Mouse (Mus musculus) neural tube, embryonic 11.5 days (tissue): ENCODE data around the gene Ifitm1. TPM values are rescaled to one million over a fixed set of nuclear protein-coding genes. Genes with fewer than 3 reads are reported as not detected.

Source experiments
- ATAC-seq: fragments of 200-750 bp; cut with Nextera tagmentation; 2 replicates; pipeline ENCODE4 v1.8.0; 2017; ENCODE audit warnings: moderate number of reproducible peaks, mild to moderate bottlenecking, moderate TSS enrichment, moderate library complexity; ENCODE audit not compliant: insufficient read depth, low FRiP score, low TSS enrichment
- DNase-seq: peaks from one replicate; pipeline ENCODE4 v3.0.0-alpha.2; 2015; ENCODE audit warnings: low spot score
- H3K27ac ChIP-seq: fragments of 300-500 bp; sonication (generic); 2 replicates; pipeline ENCODE4 v1.5.1; 2014; ENCODE audit warnings: low read depth, mild to moderate bottlenecking, low read length
- H3K27me3 ChIP-seq: fragments of 300-500 bp; sonication (generic); 2 replicates; pipeline ENCODE4 v1.6.1; 2014; ENCODE audit warnings: mild to moderate bottlenecking, low read length, mixed read lengths; ENCODE audit not compliant: control insufficient read depth, insufficient read depth
- H3K36me3 ChIP-seq: fragments of 300-500 bp; sonication (generic); 2 replicates; pipeline ENCODE4 v1.6.1; 2014; ENCODE audit warnings: mild to moderate bottlenecking, low read length, moderate library complexity, mixed read lengths; ENCODE audit not compliant: control insufficient read depth, insufficient read depth
- H3K4me1 ChIP-seq: fragments of 300-500 bp; sonication (generic); 2 replicates; pipeline ENCODE4 v1.6.1; 2014; ENCODE audit warnings: low read length, mixed read lengths; ENCODE audit not compliant: control insufficient read depth, insufficient read depth
- H3K4me2 ChIP-seq: fragments of 300-500 bp; sonication (generic); 2 replicates; pipeline ENCODE4 v1.6.1; 2014; ENCODE audit warnings: low read depth, mild to moderate bottlenecking, moderate library complexity
- H3K4me3 ChIP-seq: fragments of 300-500 bp; sonication (generic); 2 replicates; pipeline ENCODE4 v1.5.1; 2014; ENCODE audit warnings: low read depth, low read length
- H3K9ac ChIP-seq: fragments of 300-500 bp; sonication (generic); 2 replicates; pipeline ENCODE4 v1.6.1; 2014; ENCODE audit warnings: mild to moderate bottlenecking, low read length
- H3K9me3 ChIP-seq: fragments of 300-500 bp; sonication (generic); 2 replicates; pipeline ENCODE4 v1.6.1; 2016; ENCODE audit warnings: low read length; ENCODE audit not compliant: control insufficient read depth
- WGBS: fragments of 180-500 bp; shearing (Covaris S2); extraction: QIAGEN DNeasy Blood & Tissue Kit; methylation state at CpG from one replicate; pipeline ENCODE4 v1.1.7; 2014; 5-methylcytosine and 5-hydroxymethylcytosine counted together
- polyA plus RNA-seq: library from polyadenylated mRNA; unstranded; fragments of >200 nt; fragmentation: Nextera tagmentation; extraction: Ambion mirVana; gene quantifications from 2 replicates; pipeline ENCODE4 v1.2.1, GENCODE M21; 2014

The Ifitm1 gene
- polyA plus RNA-seq, 1 experiment from 2014 or later, result 8.3 TPM

DNA sequence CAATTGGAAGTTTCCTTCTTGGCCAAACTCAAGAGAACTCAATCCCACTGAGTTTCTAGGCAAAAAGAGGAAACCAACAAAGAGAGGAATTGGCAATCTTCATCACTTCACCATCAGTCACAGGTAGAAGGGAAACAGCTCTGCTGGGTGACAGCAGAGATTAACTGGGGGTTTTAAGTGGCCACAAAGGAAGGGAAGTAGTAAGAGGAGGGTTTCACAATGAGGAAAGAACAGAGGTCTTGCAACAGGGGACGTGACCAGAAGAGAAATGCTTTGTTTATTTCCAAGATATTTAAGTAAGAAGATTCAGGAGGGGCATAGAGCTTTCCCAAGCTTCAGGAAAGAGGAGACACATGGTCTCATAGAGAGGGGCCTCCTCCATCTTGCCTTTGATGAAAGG is 30.8 kb downstream of the Ifitm1 start:
- no peaks in the 10 kb centered on the region for H3K9me3 ChIP-seq
- ATAC-seq, result no peak
- 63% methylated on average over 1 of the region's 1 CpGs for WGBS

GRCm38 (mm10) chr7:140998853-140999700 is 32.1 kb downstream of the Ifitm1 start:
- Histone ChIP-seq H3K9me3 (no peaks in the 10 kb centered on the region), H3K27me3 (no peaks in the 10 kb centered on the region), H3K4me1 (no peaks in the 10 kb centered on the region), H3K27ac (no peak overlapping the region), H3K9ac (no peak overlapping the region), H3K36me3 (no peaks in the 10 kb centered on the region), H3K4me2 (no peak overlapping the region), H3K4me3 (no peak overlapping the region)
- ATAC-seq (no peak), DNase-seq (no peak)
- 93% methylated on average over 11 of the region's 11 CpGs for WGBS

More for the DNA sequence above, 30.8 kb downstream of the Ifitm1 start:
- no peak overlapping the region for H3K4me3 ChIP-seq
- H3K9ac ChIP-seq, result no peak overlapping the region
- no peaks in the 10 kb centered on the region for H3K27me3 ChIP-seq
- DNase-seq, result no peak
- no peaks in the 10 kb centered on the region for H3K4me1 ChIP-seq
- H3K36me3 ChIP-seq, result no peaks in the 10 kb centered on the region
- H3K4me2 ChIP-seq, result no peak overlapping the region
- H3K27ac ChIP-seq, result no peak overlapping the region

GRCm38 (mm10) chr7:141000881-141001708 is 34.1 kb downstream of the Ifitm1 start:
- no peak for DNase-seq
- H3K9ac ChIP-seq, result no peak overlapping the region
- no peaks in the 10 kb centered on the region for H3K4me1 ChIP-seq
- no peaks in the 10 kb centered on the region for H3K9me3 ChIP-seq
- no peak for ATAC-seq
- no peaks in the 10 kb centered on the region for H3K27me3 ChIP-seq
- WGBS, result 81% methylated on average over 15 of the region's 15 CpGs
- H3K4me2 ChIP-seq, result no peak overlapping the region
- H3K36me3 ChIP-seq, result no peaks in the 10 kb centered on the region
- no peak overlapping the region for H3K4me3 ChIP-seq
- H3K27ac ChIP-seq, result no peak overlapping the region

DNA sequence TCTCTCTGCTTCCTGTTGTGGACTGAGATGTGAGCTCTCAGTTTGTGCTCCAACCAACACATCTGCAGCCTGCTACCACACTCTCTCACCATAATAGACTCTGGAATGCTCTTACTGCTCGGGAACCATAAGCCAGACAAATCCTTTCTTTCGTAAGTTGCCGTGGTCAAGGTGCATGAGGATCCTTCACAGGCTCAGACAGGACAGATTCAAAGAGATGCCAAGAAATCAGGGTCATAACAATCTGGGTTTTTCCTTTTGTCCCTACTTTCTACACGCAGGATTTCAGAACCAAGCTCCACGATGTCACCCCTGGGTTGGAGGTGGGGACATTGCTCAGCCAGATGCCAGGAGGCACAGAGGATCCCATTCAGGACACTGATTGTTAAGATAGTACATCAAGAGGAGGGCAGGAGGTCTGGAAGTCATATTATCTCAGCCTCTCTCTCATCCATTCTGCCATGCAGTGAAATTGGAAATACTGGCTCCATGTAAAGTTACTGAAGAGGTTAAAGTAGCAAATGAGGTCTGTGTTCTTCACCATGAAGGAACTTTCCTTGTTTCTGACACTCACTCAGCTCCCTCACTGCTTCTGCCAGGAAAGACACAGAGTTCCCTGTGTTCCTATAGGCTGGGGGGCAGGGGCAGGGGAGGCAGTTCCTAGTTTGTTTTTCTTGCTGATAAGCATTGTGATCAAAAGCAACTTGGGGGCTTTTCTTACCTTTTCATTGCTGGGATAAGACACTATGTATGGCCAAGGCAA is 36.4 kb downstream of the Ifitm1 start:
- Histone ChIP-seq H3K4me3 (no peak overlapping the region), H3K4me2 (no peak overlapping the region), H3K9me3 (no peaks in the 10 kb centered on the region), H3K27ac (no peak overlapping the region), H3K9ac (no peak overlapping the region), H3K36me3 (no peaks in the 10 kb centered on the region), H3K4me1 (peaks cover 3% of the 10 kb centered on the region), H3K27me3 (no peaks in the 10 kb centered on the region)
- ATAC-seq (no peak), DNase-seq (no peak)
- WGBS, result 88% methylated on average over 5 of the region's 5 CpGs

- Histone ChIP-seq H3K4me2 (no peak overlapping the region), H3K27me3 (no peaks in the 10 kb centered on the region), H3K27ac (no peak overlapping the region), H3K36me3 (no peaks in the 10 kb centered on the region), H3K4me3 (no peak overlapping the region), H3K9ac (no peak overlapping the region), H3K9me3 (no peaks in the 10 kb centered on the region), H3K4me1 (peaks cover 10% of the 10 kb centered on the region)
- DNase-seq, result no peak
- WGBS, result 90% methylated on average over 6 of the region's 6 CpGs
- no peak for ATAC-seq
Observed at GRCm38 (mm10) chr7:141006446-141006845, 39.4 kb downstream of the Ifitm1 start.

DNA sequence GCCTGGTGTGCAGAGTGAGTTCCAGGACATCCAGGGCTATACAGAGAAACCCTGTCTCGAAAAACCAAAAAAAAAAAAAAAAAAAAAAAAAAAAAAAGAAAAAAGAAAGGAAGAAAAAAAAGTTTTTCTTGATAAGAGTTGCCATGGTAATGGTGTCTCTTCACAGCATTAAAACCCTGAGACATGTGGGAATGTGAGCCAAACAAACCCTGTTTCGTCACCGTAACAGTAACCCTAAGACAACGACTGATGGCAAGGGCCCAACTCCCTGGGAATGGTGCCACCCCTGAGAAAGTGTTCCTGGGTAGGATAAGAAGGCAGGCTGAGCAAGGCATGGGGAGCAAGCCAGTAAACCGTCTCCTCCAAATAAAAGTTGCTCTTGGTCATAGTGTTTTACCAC is 39.9 kb downstream of the Ifitm1 start:
- 86% methylated on average over 5 of the region's 5 CpGs for WGBS
- ATAC-seq, result no peak
- no peak for DNase-seq

GRCm38 (mm10) chr7:141008312-141008761 is 41.3 kb downstream of the Ifitm1 start:
- Histone ChIP-seq H3K27me3 (no peaks in the 10 kb centered on the region), H3K36me3 (no peaks in the 10 kb centered on the region; the same call in 1 of the 2 replicates), H3K4me3 (no peak overlapping the region), H3K4me1 (peaks cover 10% of the 10 kb centered on the region), H3K9me3 (no peaks in the 10 kb centered on the region), H3K27ac (no peak overlapping the region), H3K9ac (no peak overlapping the region), H3K4me2 (peak overlapping the region; percentile 30)
- WGBS, result 4% methylated on average over 7 of the region's 7 CpGs
- DNase-seq (peak; percentile 20), ATAC-seq (no peak; the same call in 1 of the 2 replicates)

More for the DNA sequence above, 39.9 kb downstream of the Ifitm1 start:
- Histone ChIP-seq H3K9me3 (no peaks in the 10 kb centered on the region), H3K9ac (no peak overlapping the region), H3K4me2 (no peak overlapping the region), H3K27ac (no peak overlapping the region), H3K4me3 (no peak overlapping the region), H3K27me3 (no peaks in the 10 kb centered on the region), H3K36me3 (no peaks in the 10 kb centered on the region; the same call in 1 of the 2 replicates), H3K4me1 (peaks cover 10% of the 10 kb centered on the region)

DNA sequence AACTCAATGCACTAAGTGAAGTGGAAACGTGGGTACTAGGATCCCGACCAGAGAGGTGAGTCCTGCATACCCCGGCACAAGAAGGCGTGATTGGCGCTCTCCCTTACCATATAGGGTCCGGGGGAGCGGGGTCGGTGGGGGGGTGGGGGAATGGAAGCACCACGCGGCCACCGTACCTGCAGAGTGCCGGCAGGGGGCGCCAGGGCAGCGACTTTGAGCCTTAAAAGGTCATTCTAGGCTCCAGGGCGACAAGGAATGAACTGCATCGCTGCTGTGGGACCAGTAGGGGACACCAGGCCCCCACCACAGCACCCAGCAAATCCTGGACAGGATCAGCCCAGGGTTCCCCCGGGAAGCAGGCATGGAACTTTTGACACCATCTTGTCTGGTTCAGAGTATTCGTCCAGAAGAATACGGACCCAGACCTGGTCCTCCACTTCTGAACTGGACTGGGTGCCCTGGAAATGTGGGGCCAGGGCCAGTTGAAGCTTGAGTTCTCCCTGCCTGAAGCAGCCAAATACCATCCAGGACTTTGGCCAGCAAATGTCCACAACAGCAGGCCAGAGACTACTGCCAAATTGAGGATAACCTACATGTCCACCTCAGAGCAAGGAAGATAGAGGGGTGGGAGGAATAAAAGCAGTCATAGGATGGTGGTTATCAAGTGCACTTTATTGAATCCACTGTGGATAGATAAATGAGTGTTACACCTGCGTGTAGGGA is 42.1 kb downstream of the Ifitm1 start:
- Histone ChIP-seq H3K27me3 (no peaks in the 10 kb centered on the region), H3K36me3 (no peaks in the 10 kb centered on the region; the same call in 1 of the 2 replicates), H3K4me2 (peak overlapping the region; percentile 30), H3K4me1 (peaks cover 10% of the 10 kb centered on the region), H3K4me3 (no peak overlapping the region), H3K9me3 (no peaks in the 10 kb centered on the region), H3K27ac (no peak overlapping the region), H3K9ac (no peak overlapping the region)
- DNase-seq (peak; percentile 83), ATAC-seq (peak; percentile 82)
- WGBS, result 8% methylated on average over 20 of the region's 20 CpGs
